9 mouse cellular contexts compared by ENCODE assay signal in genomic region chr6:83750171-83750684, GRCm38 (mm10). TPM values are rescaled to one million over a fixed set of nuclear protein-coding genes. Genes with fewer than 3 reads are reported as not detected.
A peak's percentile ranks its signal among the peaks of the same experiment; 100 is the strongest.
DNase-seq lines count a peak whose midpoint lies in the region; ATAC-seq and TF ChIP-seq lines count a peak whose summit lies in the region.
"Had no signal": no experiment of that assay in that cellular context is flagged by ENCODE, and none has a peak within 500 bp of the region (broad histone marks: within the 10 kb centered on the region; RNA-seq: fewer than 3 reads in every experiment).

No protein-coding gene starts in this region.

- peaks cover 3% of the 10 kb centered on the region; the same call in 1 of the 2 replicates for H3K4me1 ChIP-seq in embryonic facial prominence, embryonic 12.5 days
- H3K4me1 ChIP-seq in hindbrain, postnatal 0 days (ENCODE audit: insufficient read depth, low read length) = no peaks in the 10 kb centered on the region
- no peaks in the 10 kb centered on the region for H3K4me1 ChIP-seq in liver, embryonic 11.5 days (replicated peaks; ENCODE audit: control insufficient read depth, insufficient read depth, low read length)
- H3K4me1 ChIP-seq in neural tube, embryonic 12.5 days = peaks cover 5% of the 10 kb centered on the region; the same call in 1 of the 2 replicates

- WGBS in embryonic facial prominence, embryonic 12.5 days = 10% methylated on average over 11 of the region's 11 CpGs
- 10% methylated on average over 11 of the region's 11 CpGs for WGBS in hindbrain, postnatal 0 days
- 9% methylated on average over 11 of the region's 11 CpGs for WGBS in liver, embryonic 11.5 days
- 9% methylated on average over 11 of the region's 11 CpGs for WGBS in neural tube, embryonic 12.5 days

- no peak for ATAC-seq in embryonic facial prominence, embryonic 12.5 days (ENCODE audit: insufficient number of reproducible peaks, insufficient read depth, low FRiP score, low TSS enrichment)
- ATAC-seq in hindbrain, postnatal 0 days = no peak
- ATAC-seq in liver, embryonic 11.5 days (replicated peaks; ENCODE audit: low FRiP score) = 0 out of 2 replicates have a peak, but pooled peaks have one; percentile 41
- ATAC-seq in neural tube, embryonic 12.5 days (ENCODE audit: low FRiP score, low read depth) = peak; percentile 9; the same call in 1 of the 2 replicates

- H3K9ac ChIP-seq in embryonic facial prominence, embryonic 12.5 days = no peak overlapping the region
- no peak overlapping the region for H3K9ac ChIP-seq in hindbrain, postnatal 0 days (replicated peaks; ENCODE audit: low read length)
- H3K9ac ChIP-seq in liver, embryonic 11.5 days (ENCODE audit: low read depth, low read length) = no peak overlapping the region
- no peak overlapping the region for H3K9ac ChIP-seq in neural tube, embryonic 12.5 days

- no peaks in the 10 kb centered on the region for H3K9me3 ChIP-seq in embryonic facial prominence, embryonic 12.5 days
- H3K9me3 ChIP-seq in hindbrain, postnatal 0 days (ENCODE audit: low read length) = no peaks in the 10 kb centered on the region
- no peaks in the 10 kb centered on the region for H3K9me3 ChIP-seq in liver, embryonic 11.5 days (ENCODE audit: control insufficient read depth, low read length)
- no peaks in the 10 kb centered on the region for H3K9me3 ChIP-seq in neural tube, embryonic 12.5 days

- H3K4me3 ChIP-seq in embryonic facial prominence, embryonic 12.5 days = no peak overlapping the region
- H3K4me3 ChIP-seq in hindbrain, postnatal 0 days (ENCODE audit: low read length) = no peak overlapping the region
- H3K4me3 ChIP-seq in liver, embryonic 11.5 days (ENCODE audit: low read depth, low read length) = no peak overlapping the region
- no peak overlapping the region for H3K4me3 ChIP-seq in neural tube, embryonic 12.5 days

- H3K27me3 ChIP-seq in embryonic facial prominence, embryonic 12.5 days = peaks cover 25% of the 10 kb centered on the region
- H3K27me3 ChIP-seq in hindbrain, postnatal 0 days (ENCODE audit: insufficient read depth, low read length) = no peaks in the 10 kb centered on the region
- H3K27me3 ChIP-seq in liver, embryonic 11.5 days (replicated peaks; ENCODE audit: control insufficient read depth, insufficient read depth, low read length) = peaks cover 26% of the 10 kb centered on the region
- peaks cover 19% of the 10 kb centered on the region for H3K27me3 ChIP-seq in neural tube, embryonic 12.5 days (replicated peaks)

- peak; percentile 89 for TF ChIP-seq CTCF in hindbrain, postnatal 0 days (IDR thresholded peaks at IDR 0.05; ENCODE audit: low read depth)

- H3K27ac ChIP-seq in embryonic facial prominence, embryonic 12.5 days = no peak overlapping the region
- no peak overlapping the region for H3K27ac ChIP-seq in hindbrain, postnatal 0 days
- no peak overlapping the region for H3K27ac ChIP-seq in liver, embryonic 11.5 days (ENCODE audit: low read depth, low read length)
- H3K27ac ChIP-seq in neural tube, embryonic 12.5 days = no peak overlapping the region

- no peaks in the 10 kb centered on the region for H3K36me3 ChIP-seq in embryonic facial prominence, embryonic 12.5 days
- no peaks in the 10 kb centered on the region for H3K36me3 ChIP-seq in hindbrain, postnatal 0 days (ENCODE audit: insufficient read depth, low read length)
- H3K36me3 ChIP-seq in liver, embryonic 11.5 days (ENCODE audit: control insufficient read depth, insufficient read depth, low read length) = no peaks in the 10 kb centered on the region
- no peaks in the 10 kb centered on the region for H3K36me3 ChIP-seq in neural tube, embryonic 12.5 days

- 0 out of 2 replicates have a peak overlapping the region, but pooled peaks have one; percentile 9 for H3K4me2 ChIP-seq in embryonic facial prominence, embryonic 12.5 days (replicated peaks)
- H3K4me2 ChIP-seq in hindbrain, postnatal 0 days (ENCODE audit: low read depth, low read length) = no peak overlapping the region
- H3K4me2 ChIP-seq in liver, embryonic 11.5 days = 0 out of 2 replicates have a peak overlapping the region, but pooled peaks have one; percentile 21
- H3K4me2 ChIP-seq in neural tube, embryonic 12.5 days (replicated peaks) = no peak overlapping the region

- DNase-seq in ovary, postnatal 14 days (ENCODE audit: low spot score) = peak; percentile 69
- no peak for DNase-seq in ovary, postnatal 36 days (ENCODE audit: low spot score)
- DNase-seq in adipocyte (ENCODE audit: low spot score) = peak; percentile 78
- peak; percentile 63 for DNase-seq in hindbrain, postnatal 0 days (ENCODE audit: low spot score)
- peak; percentile 64 for DNase-seq in liver, embryonic 11.5 days (ENCODE audit: low spot score)
- peak; percentile 27 for DNase-seq in yolk sac, embryonic 10.5 days (ENCODE audit: low spot score)

RNA-seq across cellular contexts. Expression of gene Atp6v1b1, which starts 7.4 kb away (rescaled TPM):
- 0.31 and 0.33 TPM in 2 replicates for polyA plus RNA-seq in embryonic facial prominence, embryonic 12.5 days (2016; fragmentation: Nextera tagmentation; extraction: Ambion mirVana)
- total RNA-seq in hindbrain, postnatal 0 days (2014; rRNA removed) = not detected in 2 replicates
- polyA plus RNA-seq in hindbrain, postnatal 0 days (2015; fragmentation: Nextera tagmentation; extraction: Ambion mirVana) = not detected in 2 replicates
- not detected in 2 replicates for polyA plus RNA-seq in liver, embryonic 11.5 days (2014; fragmentation: Nextera tagmentation; extraction: Ambion mirVana)
- not detected in 2 replicates for polyA plus RNA-seq in neural tube, embryonic 12.5 days (2016; fragmentation: Nextera tagmentation; extraction: Ambion mirVana)
- total RNA-seq: gastrocnemius, postnatal 36 days had no signal

RNA-seq across cellular contexts. Expression of gene Ankrd53, which starts 12.2 kb away (rescaled TPM):
- polyA plus RNA-seq in embryonic facial prominence, embryonic 12.5 days (2016; fragmentation: Nextera tagmentation; extraction: Ambion mirVana) = 0.27 and 0.32 TPM in 2 replicates
- total RNA-seq in hindbrain, postnatal 0 days (2014; rRNA removed) = not detected in 2 replicates
- 0.10 TPM in 1 of 2 replicates, not detected in the other for polyA plus RNA-seq in hindbrain, postnatal 0 days (2015; fragmentation: Nextera tagmentation; extraction: Ambion mirVana)
- polyA plus RNA-seq in liver, embryonic 11.5 days (2014; fragmentation: Nextera tagmentation; extraction: Ambion mirVana) = 0.18 TPM in 1 of 2 replicates, not detected in the other
- 0.15 and 0.22 TPM in 2 replicates for polyA plus RNA-seq in neural tube, embryonic 12.5 days (2016; fragmentation: Nextera tagmentation; extraction: Ambion mirVana)
- total RNA-seq: gastrocnemius, postnatal 36 days had no signal

RNA-seq across cellular contexts. Expression of gene Tex261, which starts 25.4 kb away (rescaled TPM):
- 81.3 and 83.6 TPM in 2 replicates for polyA plus RNA-seq in embryonic facial prominence, embryonic 12.5 days (2016; fragmentation: Nextera tagmentation; extraction: Ambion mirVana)
- 44.5 and 56.6 TPM in 2 replicates for total RNA-seq in hindbrain, postnatal 0 days (2014; rRNA removed)
- polyA plus RNA-seq in hindbrain, postnatal 0 days (2015; fragmentation: Nextera tagmentation; extraction: Ambion mirVana) = 78.3 and 81.1 TPM in 2 replicates
- polyA plus RNA-seq in liver, embryonic 11.5 days (2014; fragmentation: Nextera tagmentation; extraction: Ambion mirVana) = 69.8 and 77.3 TPM in 2 replicates
- 71.6 and 72.6 TPM in 2 replicates for polyA plus RNA-seq in neural tube, embryonic 12.5 days (2016; fragmentation: Nextera tagmentation; extraction: Ambion mirVana)

RNA-seq across cellular contexts. Expression of gene Vax2, which starts 39.2 kb away (rescaled TPM):
- polyA plus RNA-seq in embryonic facial prominence, embryonic 12.5 days (2016; fragmentation: Nextera tagmentation; extraction: Ambion mirVana) = 7.4 and 8.9 TPM in 2 replicates
- total RNA-seq in hindbrain, postnatal 0 days (2014; rRNA removed) = not detected in 2 replicates
- not detected in 2 replicates for polyA plus RNA-seq in hindbrain, postnatal 0 days (2015; fragmentation: Nextera tagmentation; extraction: Ambion mirVana)
- polyA plus RNA-seq in liver, embryonic 11.5 days (2014; fragmentation: Nextera tagmentation; extraction: Ambion mirVana) = not detected in 2 replicates
- polyA plus RNA-seq in neural tube, embryonic 12.5 days (2016; fragmentation: Nextera tagmentation; extraction: Ambion mirVana) = 0.15 TPM in 1 of 2 replicates, not detected in the other
- total RNA-seq: gastrocnemius, postnatal 36 days had no signal

RNA-seq across cellular contexts. Expression of gene Nagk, which starts 44.6 kb away (rescaled TPM):
- 50.7 and 53.5 TPM in 2 replicates for polyA plus RNA-seq in embryonic facial prominence, embryonic 12.5 days (2016; fragmentation: Nextera tagmentation; extraction: Ambion mirVana)
- 58.1 and 70.0 TPM in 2 replicates for total RNA-seq in hindbrain, postnatal 0 days (2014; rRNA removed)
- polyA plus RNA-seq in hindbrain, postnatal 0 days (2015; fragmentation: Nextera tagmentation; extraction: Ambion mirVana) = 92.0 and 103 TPM in 2 replicates
- 19.9 and 25.0 TPM in 2 replicates for polyA plus RNA-seq in liver, embryonic 11.5 days (2014; fragmentation: Nextera tagmentation; extraction: Ambion mirVana)
- polyA plus RNA-seq in neural tube, embryonic 12.5 days (2016; fragmentation: Nextera tagmentation; extraction: Ambion mirVana) = 59.1 and 62.6 TPM in 2 replicates

Comparison
In these comparisons a context has a peak if more than half of its experiments do, and no peak if none do; other contexts are left out.
1. ATAC-seq: peak in liver, embryonic 11.5 days (single experiment) and neural tube, embryonic 12.5 days (single experiment); none in embryonic facial prominence, embryonic 12.5 days (single experiment) and hindbrain, postnatal 0 days (single experiment).
2. H3K4me2 ChIP-seq: peak in embryonic facial prominence, embryonic 12.5 days (single experiment) and liver, embryonic 11.5 days (single experiment); none in hindbrain, postnatal 0 days (single experiment) and neural tube, embryonic 12.5 days (single experiment).